Mouse (Mus musculus) bone marrow, adult 2 months (tissue): ENCODE results near the gene Lhpp.

Experiments
- CTCF ChIP-seq: fragments of 200-500 bp; IDR thresholded peaks from 2 replicates; pipeline ENCODE4 v1.5.1; 2011; ENCODE audit warnings: low read length, control low read depth; ENCODE audit not compliant: control insufficient read depth, insufficient read depth
- POLR2A ChIP-seq: fragments of 200-500 bp; IDR thresholded peaks from 2 replicates; pipeline ENCODE4 v1.6.1; 2011; ENCODE audit warnings: low read depth, mild to moderate bottlenecking, control low read depth, low read length, borderline replicate concordance; ENCODE audit not compliant: control insufficient read depth

- peak; percentile 61; the same call in 1 of the 2 replicates for TF ChIP-seq CTCF
- TF ChIP-seq POLR2A = no peak
These were observed 94.7 kb downstream of the Lhpp start for GRCm38 (mm10) chr7:132705130-132705529.
